Mouse (Mus musculus): ENCODE data around the gene Olfr412. TPM values are rescaled to one million over a fixed set of nuclear protein-coding genes. Genes with fewer than 3 reads are reported as not detected.

Gene Olfr412
- total and polyA plus RNA-seq, 3 experiments = not detected

- H3K79me2 ChIP-seq (ENCODE audit: control insufficient read depth, insufficient read depth, low read length, poor library complexity) = no peaks in the 10 kb centered on the region
- no peak overlapping the region for H3K27ac ChIP-seq (ENCODE audit: control insufficient read depth, low read depth, low read length)
- H3K4me1 ChIP-seq (ENCODE audit: control insufficient read depth in 1 of 2, insufficient read depth in 2 of 2, low read length in 2 of 2) = no peaks in the 10 kb centered on the region; a peak in 1 of 4 replicates
- TF ChIP-seq USF2 (IDR thresholded peaks at IDR 0.05; ENCODE audit: borderline replicate concordance in 1 of 2, insufficient read depth in 1 of 2, low read depth in 1 of 2, low read length in 2 of 2) (no peak), E2F4 (IDR thresholded peaks at IDR 0.05; ENCODE audit: borderline replicate concordance, low read depth, low read length) (no peak), CHD2 (IDR thresholded peaks at IDR 0.05; ENCODE audit: low read length) (no peak), MYB (IDR thresholded peaks at IDR 0.05; ENCODE audit: low read depth, low read length) (no peak), ZNF384 (IDR thresholded peaks at IDR 0.05; ENCODE audit: low read depth, low read length) (no peak), ETS1 (IDR thresholded peaks at IDR 0.05; ENCODE audit: low read depth, low read length) (no peak), ELF1 (IDR thresholded peaks at IDR 0.05; ENCODE audit: low read depth, low read length) (no peak), SIN3A (IDR thresholded peaks at IDR 0.05; ENCODE audit: low read length) (no peak), NELFE (IDR thresholded peaks at IDR 0.05; ENCODE audit: low read depth, low read length) (no peak), RAD21 (IDR thresholded peaks at IDR 0.05; ENCODE audit: low read depth, low read length) (no peak)
- H3K36me3 ChIP-seq (ENCODE audit: control insufficient read depth in 1 of 2, insufficient read depth in 2 of 2, low read length in 2 of 2) = no peaks in the 10 kb centered on the region; a peak in 1 of 4 replicates
- no peaks in the 10 kb centered on the region for H3K27me3 ChIP-seq (ENCODE audit: control insufficient read depth in 1 of 2, insufficient read depth in 2 of 2, low read length in 2 of 2)
- no peak for DNase-seq (ENCODE audit: low read depth, low spot score)
- H3K9me3 ChIP-seq (replicated peaks; ENCODE audit: insufficient read depth, low read length) = no peaks in the 10 kb centered on the region
- H3K9ac ChIP-seq (ENCODE audit: control insufficient read depth, low read depth, low read length, poor library complexity, severe bottlenecking) = no peak overlapping the region
- no peak overlapping the region for H3K4me3 ChIP-seq (ENCODE audit: control insufficient read depth in 1 of 2, insufficient read depth in 1 of 2, low read depth in 2 of 2, low read length in 2 of 2)
Measured at GRCm38 (mm10) chr11:74393489-74393888, 31.6 kb downstream of the Olfr412 start.

GRCm38 (mm10) chr11:74395583-74395982 lies 33.7 kb downstream of the Olfr412 start:
- TF ChIP-seq MEF2A (IDR thresholded peaks at IDR 0.05; ENCODE audit: extremely low read depth, insufficient replicate concordance, low read depth, low read length, poor library complexity, severe bottlenecking) = no peak
- no peak for TF ChIP-seq UBTF (IDR thresholded peaks at IDR 0.05; ENCODE audit: borderline replicate concordance, insufficient read depth, low read depth, low read length)
- TF ChIP-seq GATA1 (IDR thresholded peaks at IDR 0.05; ENCODE audit: low read depth, low read length) = no peak
- H3K36me3 ChIP-seq (ENCODE audit: control insufficient read depth in 1 of 2, insufficient read depth in 2 of 2, low read length in 2 of 2) = no peaks in the 10 kb centered on the region; a peak in 1 of 4 replicates

GRCm38 (mm10) chr11:74402126-74402525 lies 40.3 kb downstream of the Olfr412 start:
- no peaks in the 10 kb centered on the region; a peak in 1 of 4 replicates for H3K36me3 ChIP-seq (ENCODE audit: control insufficient read depth in 1 of 2, insufficient read depth in 2 of 2, low read length in 2 of 2)
- H3K27me3 ChIP-seq (ENCODE audit: control insufficient read depth in 1 of 2, insufficient read depth in 2 of 2, low read length in 2 of 2) = no peaks in the 10 kb centered on the region
- H3K9me3 ChIP-seq (replicated peaks; ENCODE audit: insufficient read depth, low read length) = no peaks in the 10 kb centered on the region
- no peaks in the 10 kb centered on the region for H3K79me2 ChIP-seq (ENCODE audit: control insufficient read depth, insufficient read depth, low read length, poor library complexity)
- peak; percentile 41 for DNase-seq (ENCODE audit: low read depth, low spot score)
- no peak overlapping the region for H3K4me3 ChIP-seq (ENCODE audit: control insufficient read depth in 1 of 2, insufficient read depth in 1 of 2, low read depth in 2 of 2, low read length in 2 of 2)
- peaks cover 0 to 2% of the 10 kb centered on the region in 2 experiments; a peak in 2 of 4 replicates for H3K4me1 ChIP-seq (ENCODE audit: control insufficient read depth in 1 of 2, insufficient read depth in 2 of 2, low read length in 2 of 2)
- H3K27ac ChIP-seq (ENCODE audit: control insufficient read depth, low read depth, low read length) = no peak overlapping the region
- TF ChIP-seq UBTF (IDR thresholded peaks at IDR 0.05; ENCODE audit: borderline replicate concordance, insufficient read depth, low read depth, low read length) (no peak), SMC3 (IDR thresholded peaks at IDR 0.05; ENCODE audit: low read depth, low read length) (peak; percentile 74), CTCF (IDR thresholded peaks at IDR 0.05 in 2 of 3, conservative IDR thresholded peaks at IDR 0.05 in 1 of 3; ENCODE audit: control insufficient read depth in 1 of 3, insufficient read depth in 1 of 3, low read depth in 2 of 3, low read length in 3 of 3, poor library complexity in 1 of 3, severe bottlenecking in 1 of 3) (peak; percentile 34 to 70 (median 52); a peak in 5 of 6 replicates), RAD21 (IDR thresholded peaks at IDR 0.05; ENCODE audit: low read depth, low read length) (peak; percentile 71), EP300 (IDR thresholded peaks at IDR 0.05; ENCODE audit: low read depth in 1 of 2, low read length in 2 of 2) (no peak), ZC3H11A (IDR thresholded peaks at IDR 0.05; ENCODE audit: low read depth, low read length) (peak; percentile 57)
- H3K9ac ChIP-seq (ENCODE audit: control insufficient read depth, low read depth, low read length, poor library complexity, severe bottlenecking) = no peak overlapping the region

More at GRCm38 (mm10) chr11:74395583-74395982, 33.7 kb downstream of the Olfr412 start:
- DNase-seq (ENCODE audit: low read depth, low spot score) = no peak
- H3K4me1 ChIP-seq (ENCODE audit: control insufficient read depth in 1 of 2, insufficient read depth in 2 of 2, low read length in 2 of 2) = no peaks in the 10 kb centered on the region; a peak in 1 of 4 replicates
- H3K27ac ChIP-seq (ENCODE audit: control insufficient read depth, low read depth, low read length) = no peak overlapping the region
- no peaks in the 10 kb centered on the region for H3K79me2 ChIP-seq (ENCODE audit: control insufficient read depth, insufficient read depth, low read length, poor library complexity)
- H3K27me3 ChIP-seq (ENCODE audit: control insufficient read depth in 1 of 2, insufficient read depth in 2 of 2, low read length in 2 of 2) = no peaks in the 10 kb centered on the region
- no peaks in the 10 kb centered on the region for H3K9me3 ChIP-seq (replicated peaks; ENCODE audit: insufficient read depth, low read length)
- H3K4me3 ChIP-seq (ENCODE audit: control insufficient read depth in 1 of 2, insufficient read depth in 1 of 2, low read depth in 2 of 2, low read length in 2 of 2) = no peak overlapping the region
- H3K9ac ChIP-seq (ENCODE audit: control insufficient read depth, low read depth, low read length, poor library complexity, severe bottlenecking) = no peak overlapping the region

All from MEL (cell line).